Mouse (Mus musculus): ENCODE results near the gene Sema4a. TPM values are rescaled to one million over a fixed set of nuclear protein-coding genes. Genes with fewer than 3 reads are reported as not detected.

The Sema4a gene
- total and polyA plus RNA-seq, 3 experiments, result 33.5 to 45.3 TPM; not detected in 1

GRCm38 (mm10) chr3:88503505-88503863 lies 42.5 kb upstream of the Sema4a start:
- Histone ChIP-seq H3K27ac (ENCODE audit: control insufficient read depth, low read depth, low read length) (peak overlapping the region; percentile 65), H3K27me3 (ENCODE audit: control insufficient read depth in 1 of 2, insufficient read depth in 2 of 2, low read length in 2 of 2) (no peaks in the 10 kb centered on the region), H3K36me3 (ENCODE audit: control insufficient read depth in 1 of 2, insufficient read depth in 2 of 2, low read length in 2 of 2) (peaks cover 2 to 32% of the 10 kb centered on the region in 2 experiments; a peak in 3 of 4 replicates), H3K4me1 (ENCODE audit: control insufficient read depth in 1 of 2, insufficient read depth in 2 of 2, low read length in 2 of 2) (peaks cover 9 to 46% of the 10 kb centered on the region in 2 experiments), H3K9me3 (replicated peaks; ENCODE audit: insufficient read depth, low read length) (no peaks in the 10 kb centered on the region), H3K9ac (ENCODE audit: control insufficient read depth, low read depth, low read length, poor library complexity, severe bottlenecking) (peak overlapping the region; percentile 39), H3K79me2 (ENCODE audit: control insufficient read depth, insufficient read depth, low read length, poor library complexity) (peaks cover 31% of the 10 kb centered on the region), H3K4me3 (ENCODE audit: control insufficient read depth in 1 of 2, insufficient read depth in 1 of 2, low read depth in 2 of 2, low read length in 2 of 2) (peak overlapping the region; percentile 21 to 41)
- no peak for TF ChIP-seq ZC3H11A (IDR thresholded peaks at IDR 0.05; ENCODE audit: low read depth, low read length)
- TF ChIP-seq SMC3 (IDR thresholded peaks at IDR 0.05; ENCODE audit: low read depth, low read length), result no peak
- TF ChIP-seq BHLHE40 (IDR thresholded peaks at IDR 0.05; ENCODE audit: borderline replicate concordance, low read depth, low read length), result no peak
- no peak for TF ChIP-seq CTCF (IDR thresholded peaks at IDR 0.05 in 2 of 3, conservative IDR thresholded peaks at IDR 0.05 in 1 of 3; ENCODE audit: control insufficient read depth in 1 of 3, insufficient read depth in 1 of 3, low read depth in 2 of 3, low read length in 3 of 3, poor library complexity in 1 of 3, severe bottlenecking in 1 of 3)
- TF ChIP-seq RCOR1 (IDR thresholded peaks at IDR 0.05; ENCODE audit: low read depth, low read length), result no peak
- TF ChIP-seq JUND (IDR thresholded peaks at IDR 0.05; ENCODE audit: low read depth, low read length), result peak; percentile 67; the same call in 1 of the 2 replicates
- TF ChIP-seq ETS1 (IDR thresholded peaks at IDR 0.05; ENCODE audit: low read depth, low read length), result 0 out of 2 replicates have a peak, but pooled peaks have one; percentile 3
- peak; percentile 88 for DNase-seq (ENCODE audit: low read depth, low spot score)

- H3K9me3 ChIP-seq (replicated peaks; ENCODE audit: insufficient read depth, low read length), result no peaks in the 10 kb centered on the region
- peaks cover 2 to 28% of the 10 kb centered on the region in 2 experiments; a peak in 3 of 4 replicates for H3K36me3 ChIP-seq (ENCODE audit: control insufficient read depth in 1 of 2, insufficient read depth in 2 of 2, low read length in 2 of 2)
- H3K27ac ChIP-seq (ENCODE audit: control insufficient read depth, low read depth, low read length), result peak overlapping the region; percentile 95
- peaks cover 9 to 40% of the 10 kb centered on the region in 2 experiments for H3K4me1 ChIP-seq (ENCODE audit: control insufficient read depth in 1 of 2, insufficient read depth in 2 of 2, low read length in 2 of 2)
- H3K4me3 ChIP-seq (ENCODE audit: control insufficient read depth in 1 of 2, insufficient read depth in 1 of 2, low read depth in 2 of 2, low read length in 2 of 2), result peak overlapping the region; percentile 82 to 88
- H3K79me2 ChIP-seq (ENCODE audit: control insufficient read depth, insufficient read depth, low read length, poor library complexity), result peaks cover 36% of the 10 kb centered on the region
- peak overlapping the region; percentile 76 for H3K9ac ChIP-seq (ENCODE audit: control insufficient read depth, low read depth, low read length, poor library complexity, severe bottlenecking)
- DNase-seq (ENCODE audit: low read depth, low spot score), result peak; percentile 99
- no peaks in the 10 kb centered on the region for H3K27me3 ChIP-seq (ENCODE audit: control insufficient read depth in 1 of 2, insufficient read depth in 2 of 2, low read length in 2 of 2)
- TF ChIP-seq TAL1 (IDR thresholded peaks at IDR 0.05; ENCODE audit: low read length) (no peak), UBTF (IDR thresholded peaks at IDR 0.05; ENCODE audit: borderline replicate concordance, insufficient read depth, low read depth, low read length) (peak; percentile 19; the same call in 1 of the 2 replicates), MAX (IDR thresholded peaks at IDR 0.05; ENCODE audit: low read length) (peak; percentile 48; the same call in 1 of the 2 replicates), POLR2AphosphoS2 (IDR thresholded peaks at IDR 0.05; ENCODE audit: low read length) (peak; percentile 93; the same call in 1 of the 2 replicates), MXI1 (IDR thresholded peaks at IDR 0.05; ENCODE audit: low read depth, low read length) (peak; percentile 94), MAZ (IDR thresholded peaks at IDR 0.05; ENCODE audit: low read depth, low read length) (peak; percentile 92), ETS1 (IDR thresholded peaks at IDR 0.05; ENCODE audit: low read depth, low read length) (peak; percentile 49; the same call in 1 of the 2 replicates), CHD2 (IDR thresholded peaks at IDR 0.05; ENCODE audit: low read length) (no peak), MYC (IDR thresholded peaks at IDR 0.05; ENCODE audit: low read depth, low read length) (peak; percentile 51; the same call in 1 of the 2 replicates), SIN3A (IDR thresholded peaks at IDR 0.05; ENCODE audit: low read length) (peak; percentile 95), GABPA (IDR thresholded peaks at IDR 0.05; ENCODE audit: low read depth, low read length) (no peak), USF2 (IDR thresholded peaks at IDR 0.05; ENCODE audit: borderline replicate concordance in 1 of 2, insufficient read depth in 1 of 2, low read depth in 1 of 2, low read length in 2 of 2) (no peak), E2F4 (IDR thresholded peaks at IDR 0.05; ENCODE audit: borderline replicate concordance, low read depth, low read length) (peak; percentile 70; the same call in 1 of the 2 replicates), NRF1 (IDR thresholded peaks at IDR 0.05; ENCODE audit: insufficient read depth, low read depth, low read length, poor library complexity, severe bottlenecking) (peak; percentile 37; the same call in 1 of the 2 replicates), SMC3 (IDR thresholded peaks at IDR 0.05; ENCODE audit: low read depth, low read length) (no peak), TBP (IDR thresholded peaks at IDR 0.05; ENCODE audit: low read depth, low read length) (peak; percentile 97), HCFC1 (IDR thresholded peaks at IDR 0.05; ENCODE audit: low read depth, low read length) (peak; percentile 68), POLR2AphosphoS5 (IDR thresholded peaks at IDR 0.05; ENCODE audit: borderline replicate concordance, low read depth, low read length) (peak; percentile 94), NELFE (IDR thresholded peaks at IDR 0.05; ENCODE audit: low read depth, low read length) (peak; percentile 97), MEF2A (IDR thresholded peaks at IDR 0.05; ENCODE audit: extremely low read depth, insufficient replicate concordance, low read depth, low read length, poor library complexity, severe bottlenecking) (no peak), ZMIZ1 (IDR thresholded peaks at IDR 0.05; ENCODE audit: low read depth, low read length) (peak; percentile 99), GATA1 (IDR thresholded peaks at IDR 0.05; ENCODE audit: low read depth, low read length) (no peak), KAT2A (conservative IDR thresholded peaks at IDR 0.05; ENCODE audit: low read depth, low read length) (no peak)
Observed at GRCm38 (mm10) chr3:88502641-88503504, 41.9 kb upstream of the Sema4a start.

Data from MEL (cell line).